Mouse (Mus musculus) E14TG2a.4 (cell line): Measurements from ENCODE around the gene Hfm1.

Experiments used
- CTCF ChIP-seq: conservative IDR thresholded peaks from 2 replicates; pipeline ENCODE4 v1.5.1; 2014; ENCODE audit warnings: low read length
- NANOG ChIP-seq: IDR thresholded peaks from 2 replicates; pipeline ENCODE4 v1.6.1; 2014; ENCODE audit warnings: borderline replicate concordance, low read length, mixed read lengths
- POU5F1 ChIP-seq: IDR thresholded peaks from 2 replicates; pipeline ENCODE4 v1.6.1; 2014; ENCODE audit warnings: low read length, borderline replicate concordance

- no peak for TF ChIP-seq CTCF
- no peak for TF ChIP-seq NANOG
- no peak for TF ChIP-seq POU5F1
Measured at GRCm38 (mm10) chr5:106819630-106820029, 106.5 kb downstream of the Hfm1 start.
